Mouse (Mus musculus): Measurements from ENCODE around the gene Gm867. TPM values are rescaled to one million over a fixed set of nuclear protein-coding genes. Genes with fewer than 3 reads are reported as not detected.

Gene Gm867
- polyA plus RNA-seq, 1 experiment from 2014 or later, result 0.39 TPM

GRCm38 (mm10) chr10:75950791-75951210, 10.3 kb upstream of the Gm867 start:
- Histone ChIP-seq H3K4me2 (ENCODE audit: low read depth, low read length, severe bottlenecking) (peak overlapping the region; percentile 86), H3K27me3 (ENCODE audit: control insufficient read depth, insufficient read depth, low read length) (peaks cover 5% of the 10 kb centered on the region; the same call in 1 of the 2 replicates), H3K36me3 (ENCODE audit: control insufficient read depth, insufficient read depth, low read length) (no peaks in the 10 kb centered on the region), H3K27ac (ENCODE audit: low read depth, low read length) (no peak overlapping the region), H3K9ac (ENCODE audit: low read length) (peak overlapping the region; percentile 53), H3K4me1 (replicated peaks; ENCODE audit: control insufficient read depth, insufficient read depth, low read length) (no peaks in the 10 kb centered on the region; the same call in none of the 2 replicates), H3K4me3 (ENCODE audit: low read depth, low read length) (peak overlapping the region; percentile 39), H3K9me3 (ENCODE audit: control insufficient read depth, low read length) (no peaks in the 10 kb centered on the region)
- ATAC-seq (replicated peaks; ENCODE audit: low FRiP score), result peak; percentile 63
- peak; percentile 68 for DNase-seq (ENCODE audit: low spot score)
- WGBS, result 2% methylated on average over 23 of the region's 23 CpGs

- Histone ChIP-seq H3K27me3 (ENCODE audit: control insufficient read depth, insufficient read depth, low read length) (peaks cover 5% of the 10 kb centered on the region; the same call in 1 of the 2 replicates), H3K4me1 (replicated peaks; ENCODE audit: control insufficient read depth, insufficient read depth, low read length) (no peaks in the 10 kb centered on the region; the same call in none of the 2 replicates), H3K4me2 (ENCODE audit: low read depth, low read length, severe bottlenecking) (no peak overlapping the region), H3K9me3 (ENCODE audit: control insufficient read depth, low read length) (no peaks in the 10 kb centered on the region), H3K9ac (ENCODE audit: low read length) (no peak overlapping the region), H3K27ac (ENCODE audit: low read depth, low read length) (no peak overlapping the region), H3K36me3 (ENCODE audit: control insufficient read depth, insufficient read depth, low read length) (no peaks in the 10 kb centered on the region), H3K4me3 (ENCODE audit: low read depth, low read length) (no peak overlapping the region)
- ATAC-seq (replicated peaks; ENCODE audit: low FRiP score), result no peak
- no peak for DNase-seq (ENCODE audit: low spot score)
- WGBS, result 79% methylated on average over 22 of the region's 22 CpGs
Measured at GRCm38 (mm10) chr10:75949053-75950045, 8.9 kb upstream of the Gm867 start.

GRCm38 (mm10) chr10:75948079-75948478, 7.6 kb upstream of the Gm867 start:
- Histone ChIP-seq H3K27ac (ENCODE audit: low read depth, low read length) (no peak overlapping the region), H3K4me3 (ENCODE audit: low read depth, low read length) (no peak overlapping the region), H3K4me1 (replicated peaks; ENCODE audit: control insufficient read depth, insufficient read depth, low read length) (no peaks in the 10 kb centered on the region; the same call in none of the 2 replicates), H3K4me2 (ENCODE audit: low read depth, low read length, severe bottlenecking) (no peak overlapping the region), H3K36me3 (ENCODE audit: control insufficient read depth, insufficient read depth, low read length) (no peaks in the 10 kb centered on the region), H3K27me3 (ENCODE audit: control insufficient read depth, insufficient read depth, low read length) (peaks cover 5% of the 10 kb centered on the region; the same call in 1 of the 2 replicates), H3K9ac (ENCODE audit: low read length) (no peak overlapping the region), H3K9me3 (ENCODE audit: control insufficient read depth, low read length) (no peaks in the 10 kb centered on the region)
- ATAC-seq (replicated peaks; ENCODE audit: low FRiP score) (no peak), DNase-seq (ENCODE audit: low spot score) (peak; percentile 23)
- WGBS, result 85% methylated on average over 5 of the region's 5 CpGs

- no peaks in the 10 kb centered on the region; the same call in 1 of the 2 replicates for H3K4me1 ChIP-seq (replicated peaks; ENCODE audit: control insufficient read depth, insufficient read depth, low read length)
- WGBS, result 82% methylated on average over 7 of the region's 7 CpGs
- DNase-seq (ENCODE audit: low spot score) (no peak), ATAC-seq (replicated peaks; ENCODE audit: low FRiP score) (no peak)
- no peak overlapping the region for H3K9ac ChIP-seq (ENCODE audit: low read length)
- no peaks in the 10 kb centered on the region for H3K9me3 ChIP-seq (ENCODE audit: control insufficient read depth, low read length)
- no peak overlapping the region for H3K4me3 ChIP-seq (ENCODE audit: low read depth, low read length)
- no peak overlapping the region for H3K27ac ChIP-seq (ENCODE audit: low read depth, low read length)
- H3K36me3 ChIP-seq (ENCODE audit: control insufficient read depth, insufficient read depth, low read length), result no peaks in the 10 kb centered on the region
- peaks cover 5% of the 10 kb centered on the region; the same call in 1 of the 2 replicates for H3K27me3 ChIP-seq (ENCODE audit: control insufficient read depth, insufficient read depth, low read length)
- H3K4me2 ChIP-seq (ENCODE audit: low read depth, low read length, severe bottlenecking), result no peak overlapping the region
Measured at GRCm38 (mm10) chr10:75945896-75946295, 5.4 kb upstream of the Gm867 start.

GRCm38 (mm10) chr10:75945213-75945612, 4.7 kb upstream of the Gm867 start:
- H3K36me3 ChIP-seq (ENCODE audit: control insufficient read depth, insufficient read depth, low read length), result no peaks in the 10 kb centered on the region
- DNase-seq (ENCODE audit: low spot score), result no peak
- no peaks in the 10 kb centered on the region for H3K27me3 ChIP-seq (ENCODE audit: control insufficient read depth, insufficient read depth, low read length)
- ATAC-seq (replicated peaks; ENCODE audit: low FRiP score), result no peak
- H3K9me3 ChIP-seq (ENCODE audit: control insufficient read depth, low read length), result no peaks in the 10 kb centered on the region
- H3K4me3 ChIP-seq (ENCODE audit: low read depth, low read length), result no peak overlapping the region
- 92% methylated on average over 7 of the region's 7 CpGs for WGBS
- no peak overlapping the region for H3K4me2 ChIP-seq (ENCODE audit: low read depth, low read length, severe bottlenecking)
- H3K9ac ChIP-seq (ENCODE audit: low read length), result no peak overlapping the region
- H3K27ac ChIP-seq (ENCODE audit: low read depth, low read length), result no peak overlapping the region
- no peaks in the 10 kb centered on the region for H3K4me1 ChIP-seq (replicated peaks; ENCODE audit: control insufficient read depth, insufficient read depth, low read length)

GRCm38 (mm10) chr10:75944066-75944772, 3.7 kb upstream of the Gm867 start:
- 31% methylated on average over 11 of the region's 11 CpGs for WGBS
- H3K36me3 ChIP-seq (ENCODE audit: control insufficient read depth, insufficient read depth, low read length), result no peaks in the 10 kb centered on the region
- no peaks in the 10 kb centered on the region for H3K27me3 ChIP-seq (ENCODE audit: control insufficient read depth, insufficient read depth, low read length)
- H3K27ac ChIP-seq (ENCODE audit: low read depth, low read length), result no peak overlapping the region
- DNase-seq (ENCODE audit: low spot score), result no peak
- no peak overlapping the region for H3K9ac ChIP-seq (ENCODE audit: low read length)
- no peak for ATAC-seq (replicated peaks; ENCODE audit: low FRiP score)
- no peaks in the 10 kb centered on the region for H3K4me1 ChIP-seq (replicated peaks; ENCODE audit: control insufficient read depth, insufficient read depth, low read length)
- no peak overlapping the region for H3K4me3 ChIP-seq (ENCODE audit: low read depth, low read length)
- no peak overlapping the region for H3K4me2 ChIP-seq (ENCODE audit: low read depth, low read length, severe bottlenecking)
- no peaks in the 10 kb centered on the region for H3K9me3 ChIP-seq (ENCODE audit: control insufficient read depth, low read length)

- Histone ChIP-seq H3K36me3 (ENCODE audit: control insufficient read depth, insufficient read depth, low read length) (no peaks in the 10 kb centered on the region), H3K27ac (ENCODE audit: low read depth, low read length) (no peak within 1 kb of the TSS), H3K9me3 (ENCODE audit: control insufficient read depth, low read length) (no peaks in the 10 kb centered on the region), H3K4me3 (ENCODE audit: low read depth, low read length) (no peak within 1 kb of the TSS), H3K9ac (ENCODE audit: low read length) (0 out of 2 replicates have a peak within 1 kb of the TSS, but pooled peaks have one; percentile 23), H3K4me2 (ENCODE audit: low read depth, low read length, severe bottlenecking) (no peak within 1 kb of the TSS), H3K4me1 (replicated peaks; ENCODE audit: control insufficient read depth, insufficient read depth, low read length) (no peaks in the 10 kb centered on the region), H3K27me3 (ENCODE audit: control insufficient read depth, insufficient read depth, low read length) (no peaks in the 10 kb centered on the region)
- DNase-seq (ENCODE audit: low spot score) (no peak), ATAC-seq (replicated peaks; ENCODE audit: low FRiP score) (no peak)
- 86% methylated on average over 15 of the region's 15 CpGs for WGBS
Measured at GRCm38 (mm10) chr10:75942736-75943477, 2.4 kb upstream of the Gm867 start, which contains the start of gene Vpreb3. Gene Vpreb3, plus strand, starts transcription at chr10:75943057.
